Mouse (Mus musculus) forebrain, embryonic 14.5 days (tissue): ENCODE measurements around the gene Tmem80. TPM values are rescaled to one million over a fixed set of nuclear protein-coding genes. Genes with fewer than 3 reads are reported as not detected.
A peak's percentile ranks its signal among the peaks of the same experiment; 100 is the strongest.

Source experiments
- ATAC-seq: fragments of 200-750 bp; cut with Nextera tagmentation; 2 replicates; pipeline ENCODE4 v1.8.0; 2017; ENCODE audit warnings: mild to moderate bottlenecking, moderate library complexity
- DNase-seq: peaks from one replicate; pipeline ENCODE4 v3.0.0-alpha.2; 2015; ENCODE audit warnings: low spot score
- H3K27ac ChIP-seq: fragments of 300-500 bp; sonication (generic); 2 replicates; pipeline ENCODE4 v1.5.1; 2014; ENCODE audit warnings: low read depth, mild to moderate bottlenecking, control low read depth, low read length, moderate library complexity
- H3K27me3 ChIP-seq: fragments of 300-500 bp; sonication (generic); replicated peaks from 2 replicates; pipeline ENCODE4 v1.6.1; 2014; ENCODE audit warnings: low read length, control low read depth, mixed read lengths; ENCODE audit not compliant: control insufficient read depth, insufficient read depth
- H3K36me3 ChIP-seq: fragments of 300-500 bp; sonication (generic); 2 replicates; pipeline ENCODE4 v1.6.1; 2014; ENCODE audit warnings: low read length, control low read depth; ENCODE audit not compliant: control insufficient read depth, insufficient read depth
- H3K4me1 ChIP-seq: fragments of 300-500 bp; sonication (generic); 2 replicates; pipeline ENCODE4 v1.6.1; 2014; ENCODE audit warnings: antibody characterized with exemption, low read length, control low read depth; ENCODE audit not compliant: control insufficient read depth, insufficient read depth
- H3K4me2 ChIP-seq: fragments of 300-500 bp; sonication (generic); 2 replicates; pipeline ENCODE4 v1.6.1; 2014; ENCODE audit warnings: mild to moderate bottlenecking, control low read depth, low read length
- H3K4me3 ChIP-seq: fragments of 300-500 bp; sonication (generic); 2 replicates; pipeline ENCODE4 v1.5.1; 2014; ENCODE audit warnings: low read depth, low read length, control low read depth
- H3K9ac ChIP-seq: fragments of 300-500 bp; sonication (generic); 2 replicates; pipeline ENCODE4 v1.6.1; 2014; ENCODE audit warnings: mild to moderate bottlenecking, low read length, control low read depth, moderate library complexity
- H3K9me3 ChIP-seq: fragments of 300-500 bp; sonication (generic); replicated peaks from 2 replicates; pipeline ENCODE4 v1.6.1; 2016; ENCODE audit warnings: low read length, control low read depth, mixed read lengths; ENCODE audit not compliant: control insufficient read depth
- WGBS: fragments of 180-500 bp; shearing (Covaris S2); extraction: QIAGEN DNeasy Blood & Tissue Kit; methylation state at CpG from one replicate; pipeline ENCODE4 v1.1.7; 2014; 5-methylcytosine and 5-hydroxymethylcytosine counted together
- polyA plus RNA-seq: library from polyadenylated mRNA; unstranded; fragments of >200 nt; fragmentation: Nextera tagmentation; extraction: Ambion mirVana; gene quantifications from 2 replicates; pipeline ENCODE4 v1.2.1, GENCODE M21; 2014

Gene Tmem80
- polyA plus RNA-seq = 39.1 and 41.0 TPM in 2 replicates

- peak; percentile 99 for DNase-seq
- Histone ChIP-seq H3K9ac (peak within 1 kb of the TSS; percentile 90), H3K36me3 (peaks cover 18% of the 10 kb centered on the region), H3K4me1 (peaks cover 23% of the 10 kb centered on the region), H3K9me3 (no peaks in the 10 kb centered on the region), H3K27me3 (no peaks in the 10 kb centered on the region), H3K4me2 (peak within 1 kb of the TSS; percentile 100), H3K27ac (peak within 1 kb of the TSS; percentile 99), H3K4me3 (peak within 1 kb of the TSS; percentile 66)
- WGBS = under 1% methylated on average over 102 of the region's 105 CpGs
- ATAC-seq = peak; percentile 97
These were observed at the start of gene Tmem80, which contains the start of gene Deaf1 for GRCm38 (mm10) chr7:141327469-141328372. TSS of gene Tmem80 (plus strand) at chr7:141327739. TSS of gene Deaf1 (minus strand) at chr7:141327690.

GRCm38 (mm10) chr7:141278766-141279590 is 48.6 kb upstream of the Tmem80 start, which contains the start of gene Sct:
TSS of gene Sct (minus strand) at chr7:141279133.
- Histone ChIP-seq H3K9me3 (no peaks in the 10 kb centered on the region), H3K27me3 (no peaks in the 10 kb centered on the region), H3K4me1 (no peaks in the 10 kb centered on the region), H3K27ac (no peak within 1 kb of the TSS), H3K9ac (peak within 1 kb of the TSS; percentile 61), H3K36me3 (no peaks in the 10 kb centered on the region), H3K4me3 (peak within 1 kb of the TSS; percentile 40), H3K4me2 (peak within 1 kb of the TSS; percentile 90)
- 2% methylated on average over 41 of the region's 46 CpGs for WGBS
- DNase-seq (peak; percentile 61), ATAC-seq (peak; percentile 64)

- WGBS = 24% methylated on average over 6 of the region's 6 CpGs
- peak; percentile 65 for ATAC-seq
These were observed 46.1 kb upstream of the Tmem80 start for GRCm38 (mm10) chr7:141281442-141281841.

GRCm38 (mm10) chr7:141282756-141283155 is 44.8 kb upstream of the Tmem80 start:
- H3K27ac ChIP-seq = no peak overlapping the region
- H3K9ac ChIP-seq = no peak overlapping the region
- H3K36me3 ChIP-seq = no peaks in the 10 kb centered on the region
- WGBS = 85% methylated on average over 4 of the region's 4 CpGs
- no peak for DNase-seq
- no peaks in the 10 kb centered on the region for H3K4me1 ChIP-seq
- H3K27me3 ChIP-seq = no peaks in the 10 kb centered on the region
- H3K9me3 ChIP-seq = no peaks in the 10 kb centered on the region
- H3K4me3 ChIP-seq = no peak overlapping the region
- no peak overlapping the region for H3K4me2 ChIP-seq
- ATAC-seq = no peak

More at GRCm38 (mm10) chr7:141281442-141281841, 46.1 kb upstream of the Tmem80 start:
- peak; percentile 48 for DNase-seq
- H3K4me3 ChIP-seq = no peak overlapping the region
- no peaks in the 10 kb centered on the region for H3K36me3 ChIP-seq
- H3K4me2 ChIP-seq = no peak overlapping the region
- no peaks in the 10 kb centered on the region for H3K4me1 ChIP-seq
- H3K9me3 ChIP-seq = no peaks in the 10 kb centered on the region
- H3K27me3 ChIP-seq = no peaks in the 10 kb centered on the region
- no peak overlapping the region for H3K27ac ChIP-seq
- no peak overlapping the region for H3K9ac ChIP-seq

- peaks cover 19% of the 10 kb centered on the region for H3K27me3 ChIP-seq
- H3K36me3 ChIP-seq = no peaks in the 10 kb centered on the region
- no peak for DNase-seq
- no peak overlapping the region for H3K4me2 ChIP-seq
- ATAC-seq = no peak
- 0 out of 2 replicates have a peak, but pooled peaks cover 2% of the 10 kb centered on the region for H3K4me1 ChIP-seq
- WGBS = 91% methylated on average over 3 of the region's 3 CpGs
- no peaks in the 10 kb centered on the region for H3K9me3 ChIP-seq
- H3K9ac ChIP-seq = no peak overlapping the region
- no peak overlapping the region for H3K27ac ChIP-seq
- no peak overlapping the region for H3K4me3 ChIP-seq
These were observed 39.5 kb upstream of the Tmem80 start for GRCm38 (mm10) chr7:141288042-141288441.

GRCm38 (mm10) chr7:141291921-141292582 is 35.5 kb upstream of the Tmem80 start, which contains the start of gene Drd4:
TSS of gene Drd4 (plus strand) at chr7:141292006.
- H3K9ac ChIP-seq = peak within 1 kb of the TSS; percentile 70
- H3K27ac ChIP-seq = no peak within 1 kb of the TSS
- peak within 1 kb of the TSS; percentile 45 for H3K4me3 ChIP-seq
- peaks cover 6% of the 10 kb centered on the region for H3K36me3 ChIP-seq
- peak within 1 kb of the TSS; percentile 94 for H3K4me2 ChIP-seq
- peak; percentile 70 for ATAC-seq
- WGBS = under 1% methylated on average over 46 of the region's 46 CpGs
- no peaks in the 10 kb centered on the region for H3K9me3 ChIP-seq
- peak; percentile 57 for DNase-seq
- peaks cover 9% of the 10 kb centered on the region; the same call in 1 of the 2 replicates for H3K4me1 ChIP-seq
- H3K27me3 ChIP-seq = peaks cover 45% of the 10 kb centered on the region

GRCm38 (mm10) chr7:141292583-141293388 is 34.8 kb upstream of the Tmem80 start:
- H3K27ac ChIP-seq = no peak overlapping the region
- peak overlapping the region; percentile 45 for H3K4me3 ChIP-seq
- peaks cover 45% of the 10 kb centered on the region for H3K27me3 ChIP-seq
- ATAC-seq (no peak; the same call in 1 of the 2 replicates), DNase-seq (no peak)
- peak overlapping the region; percentile 70 for H3K9ac ChIP-seq
- no peaks in the 10 kb centered on the region for H3K9me3 ChIP-seq
- 32% methylated on average over 15 of the region's 15 CpGs for WGBS
- peaks cover 11% of the 10 kb centered on the region for H3K36me3 ChIP-seq
- H3K4me1 ChIP-seq = peaks cover 9% of the 10 kb centered on the region; the same call in 1 of the 2 replicates
- peak overlapping the region; percentile 94 for H3K4me2 ChIP-seq
